Mouse (Mus musculus): ENCODE results near the gene Ppfia3.
A peak's percentile ranks its signal among the peaks of the same experiment; 100 is the strongest.

The Ppfia3 gene

DNA sequence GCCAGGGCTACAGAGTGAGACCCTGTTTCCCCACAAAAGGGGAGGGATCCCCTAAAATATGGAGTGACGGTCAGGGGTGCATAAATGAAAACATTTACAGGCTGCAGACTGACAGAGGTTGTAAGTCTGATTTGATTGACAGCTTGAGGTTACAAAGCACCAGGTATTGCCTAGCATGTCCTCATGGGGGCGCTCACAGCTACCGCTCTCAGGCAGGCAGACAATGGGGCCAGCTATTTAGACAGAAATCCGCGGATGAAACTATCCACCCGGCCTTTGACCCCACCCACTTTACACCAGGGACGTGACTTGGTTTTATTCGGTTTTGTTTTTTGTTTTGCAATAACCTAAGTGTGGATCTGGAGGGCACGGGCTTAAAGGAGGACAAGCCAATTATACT lies 57.4 kb downstream of the Ppfia3 start:
- peak; percentile 50 to 57 for DNase-seq

DNA sequence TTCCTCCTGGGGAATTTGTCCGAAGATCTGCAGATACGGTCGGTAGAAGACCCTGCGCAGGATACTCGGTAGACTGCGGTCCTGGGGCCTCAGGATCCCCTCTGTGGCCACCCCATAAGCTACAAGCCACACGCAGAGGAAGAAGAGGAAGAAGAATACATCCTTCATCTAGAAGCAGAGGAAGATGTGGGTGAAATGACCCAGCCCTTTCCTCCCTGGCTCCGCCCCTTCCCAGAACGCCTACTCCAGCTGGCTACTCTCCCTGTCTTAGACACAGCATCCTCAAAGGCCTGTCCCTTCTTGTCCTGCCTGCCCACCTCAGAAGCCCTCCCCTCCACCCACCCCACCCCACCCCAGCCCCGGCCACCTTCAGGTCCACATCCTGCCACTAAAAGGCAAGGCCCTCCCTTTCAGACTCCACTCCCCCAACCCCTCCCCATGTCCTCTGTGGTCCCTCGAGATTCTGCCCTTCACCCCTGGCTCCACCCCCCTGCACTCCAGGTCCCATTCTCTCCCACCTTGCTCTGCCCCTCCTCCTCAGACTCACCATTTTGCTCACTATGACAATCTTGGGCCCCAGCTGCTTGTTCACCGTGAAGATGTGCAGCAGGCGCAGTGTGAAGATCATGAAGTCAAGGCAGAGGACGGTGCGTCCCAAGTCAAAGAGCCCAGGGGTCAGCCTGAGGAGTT lies 58.1 kb downstream of the Ppfia3 start:
- DNase-seq, result no peak

DNA sequence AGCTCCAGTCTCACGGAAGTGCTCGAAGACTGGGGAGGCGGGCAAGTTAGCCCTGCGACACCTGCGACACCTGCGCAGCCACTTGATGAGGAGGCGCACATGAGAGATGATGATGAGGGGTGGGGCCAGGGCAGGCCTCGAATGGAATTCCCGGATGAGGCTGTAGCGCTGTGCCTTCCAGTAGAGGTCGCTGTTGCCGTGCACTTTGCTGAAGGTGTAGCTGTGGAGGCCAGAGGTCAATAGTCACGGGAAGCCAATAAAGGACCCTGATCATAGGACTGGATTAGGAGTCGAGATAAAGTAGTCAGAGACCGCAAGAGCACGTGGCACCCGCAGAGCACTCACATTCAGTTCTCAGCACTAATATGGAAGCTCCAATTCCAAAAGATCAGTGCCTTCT lies 61.5 kb downstream of the Ppfia3 start:
- peak; percentile 61 to 70 for DNase-seq

DNA sequence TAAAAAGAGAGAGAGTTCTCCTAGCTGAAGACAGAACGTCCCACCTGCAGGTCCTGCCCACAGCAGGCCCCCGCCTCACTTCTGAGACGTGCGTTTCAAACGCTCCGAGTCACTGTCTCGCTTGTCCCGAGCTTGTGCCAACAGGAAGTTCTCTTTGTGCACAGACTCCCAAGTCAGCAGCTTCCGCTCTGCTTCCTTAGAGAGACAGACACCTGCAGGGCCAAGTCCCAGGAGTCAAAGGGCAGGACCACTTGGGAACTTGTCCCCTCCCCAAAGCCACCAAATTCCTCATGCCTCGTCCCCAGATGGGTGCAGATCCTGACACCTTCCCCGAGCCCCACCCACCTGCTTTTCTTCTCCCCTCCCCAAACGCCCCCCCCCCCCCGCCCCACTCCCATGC lies 62.0 kb downstream of the Ppfia3 start:
- DNase-seq, result no peak

DNA sequence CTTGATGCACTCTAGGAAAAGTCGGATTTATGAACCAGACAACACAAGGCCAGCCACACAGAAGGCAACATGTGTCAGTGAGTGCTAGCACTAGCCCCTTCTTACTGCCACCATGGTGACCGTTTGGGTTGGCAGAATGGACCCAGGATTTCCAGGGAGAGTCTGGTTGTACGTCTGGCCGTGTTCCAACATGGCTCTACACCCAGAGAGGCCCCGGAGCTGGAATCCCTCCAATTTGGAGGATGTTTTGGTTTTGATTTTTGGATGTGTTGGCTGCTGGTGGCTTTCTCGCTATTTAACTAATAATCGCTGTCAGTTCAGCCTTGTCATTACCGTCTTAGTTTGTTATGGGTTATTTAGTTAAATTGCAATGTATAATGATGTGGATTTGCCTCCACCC lies 64.2 kb downstream of the Ppfia3 start:
- DNase-seq, result no peak

DNA sequence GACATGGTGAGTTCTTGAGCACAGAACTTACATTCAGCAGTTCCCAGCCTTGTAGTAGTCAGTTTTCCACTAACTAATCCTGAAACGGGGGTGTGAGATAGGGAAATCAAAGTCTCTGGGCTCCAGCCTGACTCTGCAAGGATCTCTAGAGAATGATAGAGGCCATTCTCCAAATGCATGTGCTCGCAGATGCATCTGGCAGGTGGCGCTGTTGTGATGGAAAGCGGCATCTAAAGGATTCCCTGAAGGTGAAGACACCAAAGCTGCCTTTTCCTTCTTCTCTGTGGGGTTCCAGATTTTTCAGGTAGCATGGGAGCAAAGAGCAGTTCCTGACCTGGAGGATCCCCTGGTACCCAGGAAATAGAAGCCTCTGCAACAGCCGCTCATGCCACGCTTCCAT lies 66.5 kb downstream of the Ppfia3 start:
- DNase-seq, result peak; percentile 38 to 74

DNA sequence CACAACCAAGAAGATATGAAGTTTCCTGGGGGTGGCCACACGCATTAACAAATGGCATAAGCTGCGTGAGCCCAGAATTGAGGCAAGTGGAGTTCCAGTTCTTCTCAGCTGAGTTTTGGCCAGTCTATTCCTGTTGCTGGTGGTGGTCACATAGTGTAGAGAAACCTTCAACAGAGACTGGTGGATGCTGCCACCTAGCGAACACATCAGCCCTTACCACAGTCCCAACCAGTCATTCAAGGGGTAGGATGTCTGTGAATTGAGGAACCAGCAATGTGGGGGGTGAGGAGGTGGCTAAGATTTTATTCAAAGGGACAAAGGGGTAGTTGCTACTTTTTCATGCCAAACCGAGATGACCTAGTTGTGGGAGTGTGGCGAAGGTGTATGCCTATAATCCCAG lies 67.1 kb downstream of the Ppfia3 start:
- DNase-seq, result peak in 1 of 2 experiments; percentile 51

DNA sequence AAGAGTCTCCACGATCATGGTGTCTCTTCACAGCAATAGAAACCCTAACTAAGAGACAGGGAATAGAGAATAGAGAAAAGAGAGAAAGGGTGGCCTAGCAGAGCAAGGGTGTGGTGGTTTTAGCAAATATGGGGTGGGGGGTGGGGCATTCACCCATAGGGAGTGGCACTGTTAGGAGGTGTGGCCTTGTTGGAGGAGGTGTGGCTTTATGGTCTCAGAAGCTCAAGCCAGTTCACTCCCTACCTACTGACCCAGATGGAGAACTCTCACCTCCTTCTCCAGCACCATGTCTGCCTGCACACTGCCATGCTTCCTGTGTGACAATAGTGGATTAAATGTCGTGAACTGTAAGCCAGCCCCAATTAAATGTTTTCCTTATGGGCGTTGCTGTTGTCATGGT lies 69.3 kb downstream of the Ppfia3 start:
- DNase-seq, result no peak

DNA sequence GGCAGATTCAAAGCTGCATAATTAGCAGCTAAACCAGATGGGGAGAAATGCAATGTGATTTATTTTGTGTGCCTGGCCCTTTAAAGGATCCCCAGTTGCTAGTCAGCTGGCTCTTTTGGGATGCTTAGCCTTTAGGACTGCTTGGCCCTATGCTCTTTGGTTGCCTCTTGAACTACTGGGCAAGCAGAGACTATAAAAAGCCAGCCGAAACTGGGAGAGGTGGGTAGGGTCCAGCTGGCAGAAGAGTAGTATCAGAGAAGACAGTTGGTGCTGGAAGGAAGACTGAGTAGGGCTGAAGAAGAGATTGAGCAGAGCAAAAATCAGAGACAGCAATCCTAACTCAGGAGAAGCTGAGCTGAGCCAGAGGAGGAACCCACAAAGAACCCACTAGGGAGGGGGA lies 70.2 kb downstream of the Ppfia3 start:
- DNase-seq, result no peak
